Comparison of ENCODE assay signal across 22 mouse cellular contexts in the genomic region with DNA sequence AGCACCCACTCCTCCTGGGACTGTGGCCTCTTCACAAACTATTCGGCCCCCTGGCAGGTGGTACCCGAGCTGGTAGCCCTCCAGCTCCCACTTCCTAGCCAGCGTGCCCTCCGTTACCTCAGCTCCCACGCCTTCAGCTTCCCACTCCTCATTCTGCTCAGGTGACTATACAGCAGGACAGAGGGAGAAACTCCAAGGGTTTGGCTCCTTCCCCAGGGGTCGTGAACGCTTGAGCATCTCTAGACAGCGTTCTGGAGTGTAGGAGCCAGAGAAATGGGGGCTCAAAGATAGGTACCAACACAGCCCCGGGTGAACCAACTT. TPM values are rescaled to one million over a fixed set of nuclear protein-coding genes. Genes with fewer than 3 reads are reported as not detected.
A peak's percentile ranks its signal among the peaks of the same experiment; 100 is the strongest.
DNase-seq lines count a peak whose midpoint lies in the region; ATAC-seq and TF ChIP-seq lines count a peak whose summit lies in the region.
"Had no signal": no experiment of that assay in that cellular context is flagged by ENCODE, and none has a peak within 500 bp of the region (broad histone marks: within the 10 kb centered on the region; RNA-seq: fewer than 3 reads in every experiment).

No protein-coding gene starts in this region.

- ATAC-seq in heart, embryonic 12.5 days (ENCODE audit: insufficient number of reproducible peaks, low FRiP score), result no peak
- ATAC-seq in liver, embryonic 13.5 days (ENCODE audit: low read depth), result no peak
- no peak for ATAC-seq in intestine, postnatal 0 days
- ATAC-seq in stomach, embryonic 16.5 days (ENCODE audit: insufficient read depth, low FRiP score), result no peak
- ATAC-seq: forebrain, embryonic 16.5 days; inflammation-experienced regulatory T-cells, adult 6 months; midbrain, embryonic 15.5 days had no signal

- peak overlapping the region; percentile 56; the same call in 1 of the 2 replicates for H3K27ac ChIP-seq in heart, embryonic 10.5 days
- H3K27ac ChIP-seq in heart, embryonic 12.5 days (ENCODE audit: poor library complexity, severe bottlenecking), result no peak overlapping the region
- H3K27ac ChIP-seq in liver, embryonic 13.5 days, result peak overlapping the region; percentile 91
- H3K27ac ChIP-seq in intestine, postnatal 0 days (ENCODE audit: low read depth, low read length), result peak overlapping the region; percentile 85
- peak overlapping the region; percentile 76 for H3K27ac ChIP-seq in stomach, embryonic 16.5 days (ENCODE audit: low read length)
- no peak overlapping the region for H3K27ac ChIP-seq in thymus, adult 2 months (ENCODE audit: control insufficient read depth, insufficient read depth, low read length)
- H3K27ac ChIP-seq: left cerebral cortex, adult 2 months; midbrain, embryonic 15.5 days; neural tube, embryonic 15.5 days had no signal

- H3K4me3 ChIP-seq in heart, embryonic 10.5 days, result no peak overlapping the region
- no peak overlapping the region for H3K4me3 ChIP-seq in heart, embryonic 12.5 days
- no peak overlapping the region for H3K4me3 ChIP-seq in liver, embryonic 13.5 days (replicated peaks)
- peak overlapping the region; percentile 34 for H3K4me3 ChIP-seq in intestine, postnatal 0 days (ENCODE audit: low read depth, low read length)
- peak overlapping the region; percentile 33 for H3K4me3 ChIP-seq in stomach, embryonic 16.5 days (replicated peaks; ENCODE audit: low read length)
- H3K4me3 ChIP-seq in thymus, adult 2 months (ENCODE audit: control insufficient read depth, insufficient read depth, low read length), result no peak overlapping the region
- H3K4me3 ChIP-seq: left cerebral cortex, adult 2 months; midbrain, embryonic 15.5 days; myocyte; neural tube, embryonic 15.5 days had no signal

- H3K4me1 ChIP-seq in heart, embryonic 10.5 days, result peaks cover 35% of the 10 kb centered on the region
- H3K4me1 ChIP-seq in heart, embryonic 12.5 days (replicated peaks), result peaks cover 23% of the 10 kb centered on the region
- H3K4me1 ChIP-seq in liver, embryonic 13.5 days (replicated peaks), result peaks cover 70% of the 10 kb centered on the region
- 0 out of 2 replicates have a peak, but pooled peaks cover 3% of the 10 kb centered on the region for H3K4me1 ChIP-seq in intestine, postnatal 0 days (replicated peaks; ENCODE audit: control insufficient read depth, insufficient read depth, low read length)
- peaks cover 17% of the 10 kb centered on the region for H3K4me1 ChIP-seq in stomach, embryonic 16.5 days (ENCODE audit: control insufficient read depth, insufficient read depth, low read length)
- H3K4me1 ChIP-seq in thymus, adult 2 months (replicated peaks; ENCODE audit: control insufficient read depth, insufficient read depth, low read length), result peaks cover 41% of the 10 kb centered on the region
- H3K4me1 ChIP-seq: midbrain, embryonic 15.5 days had no signal

- no peak overlapping the region for H3K9ac ChIP-seq in heart, embryonic 12.5 days
- peak overlapping the region; percentile 68 for H3K9ac ChIP-seq in liver, embryonic 13.5 days
- peak overlapping the region; percentile 50; the same call in 1 of the 2 replicates for H3K9ac ChIP-seq in intestine, postnatal 0 days (ENCODE audit: low read depth, low read length)
- H3K9ac ChIP-seq in stomach, embryonic 16.5 days (ENCODE audit: low read length), result peak overlapping the region; percentile 70; the same call in 1 of the 2 replicates
- H3K9ac ChIP-seq: midbrain, embryonic 15.5 days; neural tube, embryonic 15.5 days had no signal

- H3K36me3 ChIP-seq in heart, embryonic 10.5 days, result no peaks in the 10 kb centered on the region
- H3K36me3 ChIP-seq in heart, embryonic 12.5 days, result no peaks in the 10 kb centered on the region
- H3K36me3 ChIP-seq in liver, embryonic 13.5 days, result peaks cover 42% of the 10 kb centered on the region
- H3K36me3 ChIP-seq in intestine, postnatal 0 days (ENCODE audit: control insufficient read depth, insufficient read depth), result no peaks in the 10 kb centered on the region
- no peaks in the 10 kb centered on the region for H3K36me3 ChIP-seq in stomach, embryonic 16.5 days (ENCODE audit: control insufficient read depth, insufficient read depth, low read length)
- H3K36me3 ChIP-seq in thymus, adult 2 months (ENCODE audit: control insufficient read depth, insufficient read depth, low read length), result peaks cover 36% of the 10 kb centered on the region
- H3K36me3 ChIP-seq: hindbrain, embryonic 10.5 days; midbrain, embryonic 15.5 days; neural tube, embryonic 15.5 days had no signal

- no peak for TF ChIP-seq POLR2A in thymus, adult 2 months (IDR thresholded peaks at IDR 0.05; ENCODE audit: control insufficient read depth, extremely low read depth, insufficient read depth, low read length, poor library complexity)

- WGBS in heart, embryonic 10.5 days, result 74% methylated on average over 9 of the region's 9 CpGs
- WGBS in heart, embryonic 12.5 days, result 80% methylated on average over 9 of the region's 9 CpGs
- WGBS in liver, embryonic 13.5 days (ENCODE audit: insufficient replicate concordance), result 79% methylated on average over 9 of the region's 9 CpGs
- 83% methylated on average over 9 of the region's 9 CpGs for WGBS in intestine, postnatal 0 days
- 83% methylated on average over 9 of the region's 9 CpGs for WGBS in stomach, embryonic 16.5 days
- WGBS in thymus, adult 2 months, result 94% methylated on average over 9 of the region's 9 CpGs

- TF ChIP-seq CTCF in intestine, postnatal 0 days (IDR thresholded peaks at IDR 0.05; ENCODE audit: low read depth), result no peak
- TF ChIP-seq CTCF in thymus, adult 2 months (IDR thresholded peaks at IDR 0.05; ENCODE audit: borderline replicate concordance, control insufficient read depth, extremely low read depth, insufficient read depth, low read length, poor library complexity), result no peak

- no peaks in the 10 kb centered on the region for H3K9me3 ChIP-seq in heart, embryonic 10.5 days
- no peaks in the 10 kb centered on the region for H3K9me3 ChIP-seq in heart, embryonic 12.5 days (replicated peaks)
- no peaks in the 10 kb centered on the region for H3K9me3 ChIP-seq in liver, embryonic 13.5 days (replicated peaks)
- no peaks in the 10 kb centered on the region for H3K9me3 ChIP-seq in intestine, postnatal 0 days (ENCODE audit: control insufficient read depth)
- H3K9me3 ChIP-seq in stomach, embryonic 16.5 days (replicated peaks; ENCODE audit: control insufficient read depth, low read length), result no peaks in the 10 kb centered on the region
- H3K9me3 ChIP-seq: hindbrain, embryonic 10.5 days; megakaryocyte, embryonic 14.5 days; midbrain, embryonic 15.5 days; neural tube, embryonic 15.5 days had no signal

- H3K4me2 ChIP-seq in heart, embryonic 12.5 days, result no peak overlapping the region
- H3K4me2 ChIP-seq in liver, embryonic 13.5 days, result peak overlapping the region; percentile 77
- peak overlapping the region; percentile 65 for H3K4me2 ChIP-seq in intestine, postnatal 0 days (replicated peaks; ENCODE audit: low read depth)
- H3K4me2 ChIP-seq in stomach, embryonic 16.5 days (ENCODE audit: low read depth, low read length), result peak overlapping the region; percentile 69
- H3K4me2 ChIP-seq: midbrain, embryonic 15.5 days had no signal

- H3K27me3 ChIP-seq in heart, embryonic 10.5 days (ENCODE audit: insufficient read depth, poor library complexity, severe bottlenecking), result peaks cover 35% of the 10 kb centered on the region
- H3K27me3 ChIP-seq in heart, embryonic 12.5 days (replicated peaks), result peaks cover 14% of the 10 kb centered on the region
- H3K27me3 ChIP-seq in liver, embryonic 13.5 days, result no peaks in the 10 kb centered on the region
- H3K27me3 ChIP-seq in intestine, postnatal 0 days (replicated peaks; ENCODE audit: control insufficient read depth, insufficient read depth, low read length), result no peaks in the 10 kb centered on the region
- H3K27me3 ChIP-seq in stomach, embryonic 16.5 days (ENCODE audit: control insufficient read depth, insufficient read depth, low read length), result no peaks in the 10 kb centered on the region
- H3K27me3 ChIP-seq in thymus, adult 2 months (ENCODE audit: control insufficient read depth, insufficient read depth, low read length), result no peaks in the 10 kb centered on the region
- H3K27me3 ChIP-seq: megakaryocyte, embryonic 14.5 days had no signal

- no peak for DNase-seq in heart, embryonic 10.5 days (ENCODE audit: low spot score)
- no peak for DNase-seq in liver, embryonic 13.5 days
- no peak for DNase-seq in liver
- no peak for DNase-seq in thymus, adult 2 months
- DNase-seq in kidney, adult 9 months, result no peak
- DNase-seq: cerebellum, adult 9-11 months; kidney, postnatal 14 days; left cerebral cortex, postnatal 4 days; thymus, postnatal 36 days had no signal

RNA-seq across cellular contexts. Expression of gene 6030468B19Rik, which starts 6.1 kb away (rescaled TPM):
- 4.3 and 4.8 TPM in 2 replicates for polyA plus RNA-seq in heart, embryonic 10.5 days (2016; fragmentation: Nextera tagmentation; extraction: Ambion mirVana)
- 0.71 and 1.7 TPM in 2 replicates for polyA plus RNA-seq in heart, embryonic 12.5 days (2016; fragmentation: Nextera tagmentation; extraction: Ambion mirVana)
- polyA plus RNA-seq in liver, embryonic 13.5 days (2015; fragmentation: Nextera tagmentation; extraction: Ambion mirVana), result 78.8 and 85.7 TPM in 2 replicates
- not detected in 2 replicates for polyA plus RNA-seq in intestine, postnatal 0 days (2015; fragmentation: Nextera tagmentation; extraction: Ambion mirVana)
- polyA plus RNA-seq in stomach, embryonic 16.5 days (2015; fragmentation: Nextera tagmentation; extraction: Ambion mirVana), result 2.5 and 4.7 TPM in 2 replicates
- 1.7 and 1.8 TPM in 2 replicates for polyA plus RNA-seq in thymus, adult 2 months (2012; rRNA removed)
- polyA plus RNA-seq: forebrain, embryonic 16.5 days; midbrain, embryonic 15.5 days; myocyte; neural tube, embryonic 15.5 days had no signal

RNA-seq across cellular contexts. Expression of gene Tmc6, which starts 9.4 kb away (rescaled TPM):
- 30.6 and 33.3 TPM in 2 replicates for polyA plus RNA-seq in heart, embryonic 10.5 days (2016; fragmentation: Nextera tagmentation; extraction: Ambion mirVana)
- polyA plus RNA-seq in heart, embryonic 12.5 days (2016; fragmentation: Nextera tagmentation; extraction: Ambion mirVana), result 23.8 and 26.5 TPM in 2 replicates
- polyA plus RNA-seq in liver, embryonic 13.5 days (2015; fragmentation: Nextera tagmentation; extraction: Ambion mirVana), result 53.0 and 53.7 TPM in 2 replicates
- polyA plus RNA-seq in intestine, postnatal 0 days (2015; fragmentation: Nextera tagmentation; extraction: Ambion mirVana), result 23.8 and 26.3 TPM in 2 replicates
- 31.6 and 36.8 TPM in 2 replicates for polyA plus RNA-seq in stomach, embryonic 16.5 days (2015; fragmentation: Nextera tagmentation; extraction: Ambion mirVana)
- polyA plus RNA-seq in thymus, adult 2 months (2012; rRNA removed), result 201 and 217 TPM in 2 replicates

RNA-seq across cellular contexts. Expression of gene Tmc8, which starts 9.5 kb away (rescaled TPM):
- 3.7 and 3.9 TPM in 2 replicates for polyA plus RNA-seq in heart, embryonic 10.5 days (2016; fragmentation: Nextera tagmentation; extraction: Ambion mirVana)
- polyA plus RNA-seq in heart, embryonic 12.5 days (2016; fragmentation: Nextera tagmentation; extraction: Ambion mirVana), result 4.0 and 4.1 TPM in 2 replicates
- 16.0 and 16.2 TPM in 2 replicates for polyA plus RNA-seq in liver, embryonic 13.5 days (2015; fragmentation: Nextera tagmentation; extraction: Ambion mirVana)
- 18.2 TPM in 2 replicates for polyA plus RNA-seq in intestine, postnatal 0 days (2015; fragmentation: Nextera tagmentation; extraction: Ambion mirVana)
- 3.2 and 3.7 TPM in 2 replicates for polyA plus RNA-seq in stomach, embryonic 16.5 days (2015; fragmentation: Nextera tagmentation; extraction: Ambion mirVana)
- 388 and 467 TPM in 2 replicates for polyA plus RNA-seq in thymus, adult 2 months (2012; rRNA removed)

RNA-seq across cellular contexts. Expression of gene Gm20708, which starts 18.1 kb away (rescaled TPM):
- polyA plus RNA-seq in heart, embryonic 10.5 days (2016; fragmentation: Nextera tagmentation; extraction: Ambion mirVana), result 1.1 TPM in 2 replicates
- polyA plus RNA-seq in heart, embryonic 12.5 days (2016; fragmentation: Nextera tagmentation; extraction: Ambion mirVana), result 0.78 and 0.82 TPM in 2 replicates
- polyA plus RNA-seq in liver, embryonic 13.5 days (2015; fragmentation: Nextera tagmentation; extraction: Ambion mirVana), result 0.30 TPM in 1 of 2 replicates, not detected in the other
- polyA plus RNA-seq in intestine, postnatal 0 days (2015; fragmentation: Nextera tagmentation; extraction: Ambion mirVana), result 0.29 and 0.37 TPM in 2 replicates
- polyA plus RNA-seq in stomach, embryonic 16.5 days (2015; fragmentation: Nextera tagmentation; extraction: Ambion mirVana), result 0.16 and 0.68 TPM in 2 replicates
- polyA plus RNA-seq in thymus, adult 2 months (2012; rRNA removed), result 0.06 TPM in 1 of 2 replicates, not detected in the other
- polyA plus RNA-seq: embryonic facial prominence, embryonic 11.5 days; lung, adult 2 months had no signal

RNA-seq across cellular contexts. Expression of gene Syngr2, which starts 18.1 kb away (rescaled TPM):
- polyA plus RNA-seq in heart, embryonic 10.5 days (2016; fragmentation: Nextera tagmentation; extraction: Ambion mirVana), result 68.1 and 76.3 TPM in 2 replicates
- polyA plus RNA-seq in heart, embryonic 12.5 days (2016; fragmentation: Nextera tagmentation; extraction: Ambion mirVana), result 68.9 and 69.3 TPM in 2 replicates
- polyA plus RNA-seq in liver, embryonic 13.5 days (2015; fragmentation: Nextera tagmentation; extraction: Ambion mirVana), result 50.5 and 55.3 TPM in 2 replicates
- 116 and 129 TPM in 2 replicates for polyA plus RNA-seq in intestine, postnatal 0 days (2015; fragmentation: Nextera tagmentation; extraction: Ambion mirVana)
- 129 and 157 TPM in 2 replicates for polyA plus RNA-seq in stomach, embryonic 16.5 days (2015; fragmentation: Nextera tagmentation; extraction: Ambion mirVana)
- polyA plus RNA-seq in thymus, adult 2 months (2012; rRNA removed), result 286 and 322 TPM in 2 replicates

Comparison
In these comparisons a context has a peak if more than half of its experiments do, and no peak if none do; other contexts are left out.
1. H3K27ac ChIP-seq: peak in heart, embryonic 10.5 days (single experiment), liver, embryonic 13.5 days (single experiment), intestine, postnatal 0 days (single experiment) and stomach, embryonic 16.5 days (single experiment); none in heart, embryonic 12.5 days (single experiment) and thymus, adult 2 months (single experiment).
2. H3K4me3 ChIP-seq: peak in intestine, postnatal 0 days (single experiment) and stomach, embryonic 16.5 days (single experiment); none in heart, embryonic 10.5 days (single experiment), heart, embryonic 12.5 days (single experiment), liver, embryonic 13.5 days (single experiment) and thymus, adult 2 months (single experiment).
3. RNA of gene 6030468B19Rik, which starts 6.1 kb away (polyA plus RNA-seq): 78.8 to 85.7 TPM in liver, embryonic 13.5 days; 4.3 to 4.8 TPM in heart, embryonic 10.5 days, 2.5 to 4.7 TPM in stomach, embryonic 16.5 days, 1.7 to 1.8 TPM in thymus, adult 2 months, 0.71 to 1.7 TPM in heart, embryonic 12.5 days and not detected in intestine, postnatal 0 days; every median in the first group is over 10 times any median in the second.
4. RNA of gene Tmc8, which starts 9.5 kb away (polyA plus RNA-seq): 388 to 467 TPM in thymus, adult 2 months; 18.2 TPM in intestine, postnatal 0 days, 16.0 to 16.2 TPM in liver, embryonic 13.5 days, 4.0 to 4.1 TPM in heart, embryonic 12.5 days, 3.2 to 3.7 TPM in stomach, embryonic 16.5 days and 3.7 to 3.9 TPM in heart, embryonic 10.5 days; every median in the first group is over 10 times any median in the second.